Mouse (Mus musculus): Measurements from ENCODE around the gene Lamtor2. TPM values are rescaled to one million over a fixed set of nuclear protein-coding genes. Genes with fewer than 3 reads are reported as not detected.

Gene Lamtor2
- polyA plus RNA-seq, 1 experiment from 2014 or later = 93.9 TPM

DNA sequence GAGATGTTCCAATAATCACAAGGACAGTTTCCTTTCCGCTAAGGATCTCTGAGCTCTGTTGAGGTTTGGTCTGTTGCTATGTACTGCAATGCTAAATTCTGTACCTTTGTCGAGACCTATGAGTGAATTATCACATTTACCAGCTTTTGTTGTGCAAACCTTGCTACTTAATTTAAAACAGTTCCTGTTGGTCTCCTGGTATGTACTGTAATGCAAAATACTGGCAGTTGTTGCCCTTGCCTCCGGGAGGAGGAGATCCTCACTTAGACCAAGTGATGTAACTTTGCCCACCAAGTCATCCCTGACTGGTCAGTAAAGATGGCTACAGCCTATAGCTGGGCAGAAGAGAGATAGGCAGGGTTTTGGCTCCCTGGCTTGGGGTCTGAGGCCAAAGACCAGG is 22.7 kb upstream of the Lamtor2 start, which contains the start of gene Ssr2:
Gene Ssr2 (plus strand): TSS at position 337 of the 400 bp plus-strand sequence.
- Histone ChIP-seq H3K9ac (no peak within 1 kb of the TSS), H3K4me3 (ENCODE audit: low read depth, low read length) (no peak within 1 kb of the TSS), H3K27me3 (ENCODE audit: insufficient read depth, low read length) (no peaks in the 10 kb centered on the region), H3K9me3 (ENCODE audit: low read depth, low read length) (no peaks in the 10 kb centered on the region), H3K36me3 (ENCODE audit: insufficient read depth) (no peaks in the 10 kb centered on the region), H3K4me1 (ENCODE audit: insufficient read depth) (no peaks in the 10 kb centered on the region), H3K4me2 (no peak within 1 kb of the TSS), H3K27ac (ENCODE audit: low read depth) (no peak within 1 kb of the TSS)
- no peak for DNase-seq
- no peak for ATAC-seq (ENCODE audit: insufficient read depth)
- TF ChIP-seq CTCF (IDR thresholded peaks at IDR 0.05; ENCODE audit: low read depth) = no peak
- WGBS = 83% methylated on average over 3 of the region's 3 CpGs

- no peak for TF ChIP-seq CTCF (IDR thresholded peaks at IDR 0.05; ENCODE audit: low read depth)
- ATAC-seq (ENCODE audit: insufficient read depth) (no peak), DNase-seq (no peak)
- H3K4me3 ChIP-seq (ENCODE audit: low read depth, low read length) = no peak overlapping the region
- H3K27me3 ChIP-seq (ENCODE audit: insufficient read depth, low read length) = no peaks in the 10 kb centered on the region
- 79% methylated on average over 2 of the region's 2 CpGs for WGBS
- no peaks in the 10 kb centered on the region for H3K4me1 ChIP-seq (ENCODE audit: insufficient read depth)
- no peak overlapping the region for H3K9ac ChIP-seq
- no peak overlapping the region for H3K27ac ChIP-seq (ENCODE audit: low read depth)
- H3K36me3 ChIP-seq (ENCODE audit: insufficient read depth) = peaks cover 14% of the 10 kb centered on the region
- no peaks in the 10 kb centered on the region for H3K9me3 ChIP-seq (ENCODE audit: low read depth, low read length)
- no peak overlapping the region for H3K4me2 ChIP-seq
These were observed 20.9 kb upstream of the Lamtor2 start for GRCm38 (mm10) chr3:88573810-88574209.

DNA sequence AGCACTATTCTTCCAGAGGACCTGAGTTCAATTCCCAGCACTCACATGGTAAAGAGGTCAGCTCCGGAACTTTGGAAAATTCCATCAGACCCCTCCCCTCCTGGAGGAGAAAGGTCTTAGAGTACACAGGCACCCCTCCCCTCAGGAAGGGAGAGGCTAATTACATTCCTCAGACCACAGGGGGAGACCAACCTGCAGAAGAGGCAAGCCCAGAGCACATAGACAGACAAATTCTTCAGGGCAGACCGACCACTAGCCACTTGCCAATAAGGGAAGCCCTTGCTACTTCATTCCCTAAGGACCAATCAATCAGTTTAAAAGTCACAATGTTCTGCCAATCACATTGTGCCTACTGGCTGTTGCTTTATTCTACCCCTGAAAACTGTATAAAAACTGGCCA is 20.0 kb upstream of the Lamtor2 start:
- no peak overlapping the region for H3K27ac ChIP-seq (ENCODE audit: low read depth)
- H3K9ac ChIP-seq = no peak overlapping the region
- TF ChIP-seq CTCF (IDR thresholded peaks at IDR 0.05; ENCODE audit: low read depth) = no peak
- H3K27me3 ChIP-seq (ENCODE audit: insufficient read depth, low read length) = no peaks in the 10 kb centered on the region
- no peaks in the 10 kb centered on the region for H3K4me1 ChIP-seq (ENCODE audit: insufficient read depth)
- no peak overlapping the region for H3K4me3 ChIP-seq (ENCODE audit: low read depth, low read length)
- peaks cover 24% of the 10 kb centered on the region for H3K36me3 ChIP-seq (ENCODE audit: insufficient read depth)
- no peak for DNase-seq
- ATAC-seq (ENCODE audit: insufficient read depth) = no peak
- H3K4me2 ChIP-seq = no peak overlapping the region
- 64% methylated on average over 2 of the region's 2 CpGs for WGBS
- H3K9me3 ChIP-seq (ENCODE audit: low read depth, low read length) = no peaks in the 10 kb centered on the region

DNA sequence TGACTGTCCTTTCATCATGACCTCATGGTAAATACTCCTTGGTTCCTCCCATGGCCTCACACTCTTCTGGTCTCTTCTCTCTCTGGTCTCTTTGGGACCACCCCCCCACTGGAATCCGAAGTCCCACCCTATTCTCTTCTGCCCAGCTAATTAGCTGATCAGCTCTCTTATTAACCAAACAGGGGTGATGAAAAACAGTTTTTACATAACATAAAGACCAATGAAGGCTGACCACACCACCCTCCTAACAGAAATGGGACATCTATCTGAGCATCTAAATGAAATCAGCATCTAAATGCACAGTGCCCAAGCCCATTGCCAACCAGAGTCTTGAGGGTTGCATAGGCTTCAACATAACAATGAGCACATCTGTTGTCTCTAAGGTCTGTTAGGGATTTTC is 19.0 kb upstream of the Lamtor2 start:
- no peaks in the 10 kb centered on the region for H3K27me3 ChIP-seq (ENCODE audit: insufficient read depth, low read length)
- no peak overlapping the region for H3K9ac ChIP-seq
- ATAC-seq (ENCODE audit: insufficient read depth) = no peak
- TF ChIP-seq CTCF (IDR thresholded peaks at IDR 0.05; ENCODE audit: low read depth) = no peak
- H3K27ac ChIP-seq (ENCODE audit: low read depth) = no peak overlapping the region
- 69% methylated on average over 1 of the region's 1 CpGs for WGBS
- H3K36me3 ChIP-seq (ENCODE audit: insufficient read depth) = peaks cover 34% of the 10 kb centered on the region
- H3K4me2 ChIP-seq = no peak overlapping the region
- H3K4me3 ChIP-seq (ENCODE audit: low read depth, low read length) = no peak overlapping the region
- H3K9me3 ChIP-seq (ENCODE audit: low read depth, low read length) = no peaks in the 10 kb centered on the region
- no peak for DNase-seq
- H3K4me1 ChIP-seq (ENCODE audit: insufficient read depth) = no peaks in the 10 kb centered on the region

GRCm38 (mm10) chr3:88570341-88570740 is 17.5 kb upstream of the Lamtor2 start:
- H3K27me3 ChIP-seq (ENCODE audit: insufficient read depth, low read length) = no peaks in the 10 kb centered on the region
- no peak overlapping the region for H3K9ac ChIP-seq
- peaks cover 49% of the 10 kb centered on the region for H3K36me3 ChIP-seq (ENCODE audit: insufficient read depth)
- H3K9me3 ChIP-seq (ENCODE audit: low read depth, low read length) = no peaks in the 10 kb centered on the region
- ATAC-seq (ENCODE audit: insufficient read depth) (no peak), DNase-seq (no peak)
- WGBS = 87% methylated on average over 10 of the region's 10 CpGs
- H3K27ac ChIP-seq (ENCODE audit: low read depth) = no peak overlapping the region
- H3K4me2 ChIP-seq = no peak overlapping the region
- no peak for TF ChIP-seq CTCF (IDR thresholded peaks at IDR 0.05; ENCODE audit: low read depth)
- H3K4me3 ChIP-seq (ENCODE audit: low read depth, low read length) = no peak overlapping the region
- no peaks in the 10 kb centered on the region for H3K4me1 ChIP-seq (ENCODE audit: insufficient read depth)

DNA sequence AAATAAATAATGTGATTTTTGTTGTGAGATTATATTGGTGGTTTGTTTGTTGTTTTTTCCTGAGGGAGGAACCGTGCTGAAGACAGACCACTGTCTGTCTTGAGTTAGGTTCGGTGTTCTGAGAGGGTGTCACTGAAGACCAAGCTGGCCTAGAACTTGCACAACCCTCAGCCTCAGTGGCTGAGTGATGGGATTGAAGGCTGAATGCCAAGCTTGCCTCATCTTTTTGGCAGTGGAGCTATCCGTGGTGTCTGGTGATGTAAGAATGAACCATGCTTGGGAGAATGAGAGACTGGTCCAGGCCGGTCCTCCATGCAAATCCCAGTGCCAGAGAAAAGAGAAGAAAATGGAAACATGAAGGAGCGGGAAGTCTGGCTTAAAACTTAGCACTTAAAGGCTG is 16.8 kb upstream of the Lamtor2 start:
- peaks cover 55% of the 10 kb centered on the region for H3K36me3 ChIP-seq (ENCODE audit: insufficient read depth)
- H3K4me2 ChIP-seq = no peak overlapping the region
- H3K27ac ChIP-seq (ENCODE audit: low read depth) = no peak overlapping the region
- DNase-seq (no peak), ATAC-seq (ENCODE audit: insufficient read depth) (no peak)
- TF ChIP-seq CTCF (IDR thresholded peaks at IDR 0.05; ENCODE audit: low read depth) = no peak
- H3K4me3 ChIP-seq (ENCODE audit: low read depth, low read length) = no peak overlapping the region
- 85% methylated on average over 5 of the region's 5 CpGs for WGBS
- no peaks in the 10 kb centered on the region for H3K9me3 ChIP-seq (ENCODE audit: low read depth, low read length)
- H3K4me1 ChIP-seq (ENCODE audit: insufficient read depth) = no peaks in the 10 kb centered on the region
- no peak overlapping the region for H3K9ac ChIP-seq
- H3K27me3 ChIP-seq (ENCODE audit: insufficient read depth, low read length) = no peaks in the 10 kb centered on the region

- H3K27me3 ChIP-seq (ENCODE audit: insufficient read depth, low read length) = no peaks in the 10 kb centered on the region
- WGBS = 95% methylated on average over 2 of the region's 2 CpGs
- no peaks in the 10 kb centered on the region for H3K9me3 ChIP-seq (ENCODE audit: low read depth, low read length)
- no peak overlapping the region for H3K9ac ChIP-seq
- H3K4me2 ChIP-seq = no peak overlapping the region
- no peak overlapping the region for H3K4me3 ChIP-seq (ENCODE audit: low read depth, low read length)
- no peak overlapping the region for H3K27ac ChIP-seq (ENCODE audit: low read depth)
- H3K36me3 ChIP-seq (ENCODE audit: insufficient read depth) = peaks cover 61% of the 10 kb centered on the region
- no peak for DNase-seq
- no peak for ATAC-seq (ENCODE audit: insufficient read depth)
- TF ChIP-seq CTCF (IDR thresholded peaks at IDR 0.05; ENCODE audit: low read depth) = no peak
- H3K4me1 ChIP-seq (ENCODE audit: insufficient read depth) = no peaks in the 10 kb centered on the region
These were observed 16.2 kb upstream of the Lamtor2 start for GRCm38 (mm10) chr3:88569093-88569492.

- no peak overlapping the region for H3K4me3 ChIP-seq (ENCODE audit: low read depth, low read length)
- 93% methylated on average over 2 of the region's 2 CpGs for WGBS
- no peaks in the 10 kb centered on the region for H3K9me3 ChIP-seq (ENCODE audit: low read depth, low read length)
- H3K36me3 ChIP-seq (ENCODE audit: insufficient read depth) = peaks cover 66% of the 10 kb centered on the region
- H3K27me3 ChIP-seq (ENCODE audit: insufficient read depth, low read length) = no peaks in the 10 kb centered on the region
- H3K4me2 ChIP-seq = no peak overlapping the region
- DNase-seq (no peak), ATAC-seq (ENCODE audit: insufficient read depth) (no peak)
- H3K9ac ChIP-seq = no peak overlapping the region
- no peak overlapping the region for H3K27ac ChIP-seq (ENCODE audit: low read depth)
- no peak for TF ChIP-seq CTCF (IDR thresholded peaks at IDR 0.05; ENCODE audit: low read depth)
- H3K4me1 ChIP-seq (ENCODE audit: insufficient read depth) = no peaks in the 10 kb centered on the region
These were observed 15.7 kb upstream of the Lamtor2 start for GRCm38 (mm10) chr3:88568615-88569014.
